Mouse (Mus musculus): Measurements from ENCODE around the gene Myl7.
"Not testable (repeated sequence)": the region's sequence is repeated elsewhere in the genome, so short reads cannot be mapped to it uniquely, and the experiment has no call there.

Myl7 gene

DNA sequence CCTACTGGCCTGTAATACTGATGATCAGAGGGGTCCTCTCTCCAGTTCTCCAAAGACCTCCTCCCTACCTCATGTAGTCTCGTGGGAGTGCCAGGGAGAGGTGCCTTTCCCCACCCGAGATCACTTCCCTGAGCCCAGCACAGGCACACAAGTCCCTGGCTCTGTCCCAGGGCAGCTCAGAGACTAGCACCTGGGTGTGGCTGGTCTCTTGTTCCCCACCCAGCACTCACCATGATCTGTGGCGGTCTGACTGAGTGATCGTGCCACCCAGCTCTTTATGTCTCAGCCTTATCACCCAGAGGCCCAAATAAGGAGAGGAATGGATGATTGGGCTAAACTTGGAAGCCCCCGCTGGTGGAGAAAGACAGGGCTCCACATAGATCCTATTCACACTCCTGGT, at the start of gene Myl7:
Gene Myl7, minus strand, starts transcription at position 252 of the 400 bp plus-strand sequence.
- no peak for DNase-seq (ENCODE audit: low read depth, low spot score)

DNA sequence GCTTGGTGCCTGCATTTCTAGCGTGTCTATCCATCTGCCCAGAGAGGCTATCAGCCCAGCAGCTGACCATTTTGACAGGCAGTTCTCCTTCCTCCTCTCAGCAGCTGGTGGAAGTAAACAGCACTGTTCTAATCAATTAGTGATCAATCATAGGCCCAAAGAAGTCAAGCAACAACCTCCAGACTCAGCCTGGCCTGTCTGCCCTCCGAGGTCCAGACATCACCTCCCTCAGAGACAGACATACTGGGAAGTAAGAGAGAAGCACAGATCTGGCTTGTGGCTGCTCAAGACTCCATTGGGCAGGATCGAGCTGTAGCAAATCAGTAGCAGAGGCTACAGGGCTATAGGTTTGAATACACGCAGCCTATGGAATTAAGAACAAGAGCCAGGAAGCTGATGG, 49.2 kb upstream of the Myl7 start:
- no peak for DNase-seq (ENCODE audit: low read depth, low spot score)

- no peak for DNase-seq (ENCODE audit: low read depth, low spot score)
Measured at GRCm38 (mm10) chr11:5945096-5945495, 46.5 kb upstream of the Myl7 start.

DNA sequence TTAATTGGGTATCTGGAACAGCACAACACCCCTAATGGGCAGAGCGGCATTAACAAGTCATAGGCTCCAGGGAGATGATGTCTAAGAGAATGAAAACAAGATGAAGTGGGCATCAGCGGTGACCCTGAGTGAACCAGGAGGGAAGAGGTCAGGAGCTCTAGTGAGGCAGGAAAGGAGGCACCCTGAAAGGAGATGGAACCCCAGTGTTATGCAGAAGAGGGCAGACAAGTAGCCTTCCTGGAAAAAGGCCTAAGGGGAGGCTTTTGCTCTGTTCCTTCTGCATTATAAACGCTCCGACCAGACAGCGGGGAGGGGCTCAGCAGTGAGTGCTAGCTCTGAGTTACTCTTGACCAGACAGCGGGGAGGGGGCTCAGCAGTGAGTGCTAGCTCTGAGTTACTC, 44.4 kb upstream of the Myl7 start:
- no peak for DNase-seq (ENCODE audit: low read depth, low spot score)

GRCm38 (mm10) chr11:5934531-5934930, 35.9 kb upstream of the Myl7 start:
- not testable (repeated sequence) for DNase-seq (ENCODE audit: low read depth, low spot score)

DNA sequence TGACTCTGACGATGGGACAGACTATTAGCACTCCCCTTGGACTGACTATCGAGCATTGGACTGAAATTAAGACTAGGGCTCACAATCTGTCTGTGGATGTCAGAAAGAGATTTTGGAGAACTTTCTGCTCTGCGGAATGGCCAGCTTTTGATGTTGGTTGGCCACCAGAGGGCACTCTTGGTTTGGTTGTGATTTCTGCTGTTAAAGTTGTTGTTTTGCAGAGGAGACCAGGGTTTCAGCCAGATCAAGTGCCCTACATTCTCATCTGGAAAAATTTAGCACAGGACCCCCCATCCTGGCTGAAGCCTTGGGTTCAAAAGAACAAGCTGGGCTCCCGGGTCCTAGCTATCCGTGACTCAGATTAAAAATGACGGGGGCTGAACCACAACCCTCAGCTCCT, 33.4 kb upstream of the Myl7 start:
- DNase-seq (ENCODE audit: low read depth, low spot score) = not testable (repeated sequence)

DNA sequence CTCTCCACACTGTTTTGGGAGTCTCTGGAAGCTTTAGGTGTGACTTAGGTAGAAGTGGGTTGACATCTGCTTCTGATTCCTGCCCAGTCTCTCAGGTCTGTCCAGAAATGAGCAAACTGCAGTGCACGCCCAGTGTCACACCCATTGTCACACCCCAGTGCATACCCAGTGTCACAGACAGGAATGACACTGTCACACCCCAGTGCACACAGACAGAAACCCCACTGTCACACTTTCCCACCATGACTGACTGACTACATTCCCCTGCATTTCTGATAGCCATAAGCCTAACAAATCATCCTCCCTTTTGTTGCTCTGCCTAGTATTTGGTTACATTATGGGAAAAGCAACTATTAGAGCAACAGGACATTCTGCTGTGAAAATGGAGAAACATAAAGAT, 32.0 kb upstream of the Myl7 start:
- DNase-seq (ENCODE audit: low read depth, low spot score) = no peak

DNA sequence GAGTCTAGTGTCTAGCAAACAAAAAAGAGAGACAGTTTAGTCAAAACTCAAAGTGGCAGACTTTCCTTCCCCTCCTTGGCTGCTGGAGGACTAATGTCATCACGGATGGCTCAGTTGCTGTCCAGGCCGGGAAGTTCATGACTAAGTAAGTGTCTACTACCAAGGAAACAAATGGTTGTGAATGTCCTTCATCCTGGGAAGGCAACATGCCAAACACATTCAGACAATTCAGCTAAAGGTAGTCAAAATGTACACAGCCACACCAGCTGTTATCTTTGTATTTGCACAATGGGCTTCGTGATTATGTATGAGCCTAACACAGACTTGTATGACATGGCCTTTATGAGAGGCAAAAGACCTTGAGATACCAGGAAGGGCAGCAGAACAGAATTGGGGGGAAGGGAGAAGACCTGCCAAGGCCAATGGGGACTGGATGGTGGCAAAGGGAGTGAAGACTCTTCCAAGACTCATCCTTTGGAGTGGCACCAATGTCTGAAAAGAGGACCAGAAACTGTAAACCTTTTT, 28.2 kb upstream of the Myl7 start:
- no peak for DNase-seq (ENCODE audit: low read depth, low spot score)

DNA sequence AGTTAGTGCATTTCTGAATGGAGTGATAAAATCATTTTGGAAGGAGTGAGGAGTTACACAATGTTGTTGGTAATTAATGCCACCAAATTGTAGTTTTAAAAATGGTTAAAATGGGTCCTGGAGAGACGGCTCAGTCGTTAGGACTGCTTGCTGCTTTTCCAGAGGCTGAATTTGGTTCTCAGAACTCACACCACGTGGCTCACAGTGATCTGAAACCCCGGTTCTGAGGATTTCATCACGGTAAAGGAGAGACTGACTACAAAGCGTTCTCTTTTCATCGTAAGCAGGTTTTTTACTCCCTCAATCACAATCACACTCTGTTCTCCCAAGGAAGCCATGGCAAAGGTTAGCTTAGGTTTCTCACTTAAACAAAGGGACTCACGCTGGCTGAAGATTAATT, 26.1 kb upstream of the Myl7 start:
- DNase-seq (ENCODE audit: low read depth, low spot score) = no peak

- DNase-seq (ENCODE audit: low read depth, low spot score) = no peak
Measured at GRCm38 (mm10) chr11:5920323-5920960, 21.9 kb upstream of the Myl7 start.

GRCm38 (mm10) chr11:5919606-5920005, 21.0 kb upstream of the Myl7 start:
- DNase-seq (ENCODE audit: low read depth, low spot score) = no peak

- DNase-seq (ENCODE audit: low read depth, low spot score) = no peak
Measured at GRCm38 (mm10) chr11:5918111-5918510, 19.5 kb upstream of the Myl7 start.

DNA sequence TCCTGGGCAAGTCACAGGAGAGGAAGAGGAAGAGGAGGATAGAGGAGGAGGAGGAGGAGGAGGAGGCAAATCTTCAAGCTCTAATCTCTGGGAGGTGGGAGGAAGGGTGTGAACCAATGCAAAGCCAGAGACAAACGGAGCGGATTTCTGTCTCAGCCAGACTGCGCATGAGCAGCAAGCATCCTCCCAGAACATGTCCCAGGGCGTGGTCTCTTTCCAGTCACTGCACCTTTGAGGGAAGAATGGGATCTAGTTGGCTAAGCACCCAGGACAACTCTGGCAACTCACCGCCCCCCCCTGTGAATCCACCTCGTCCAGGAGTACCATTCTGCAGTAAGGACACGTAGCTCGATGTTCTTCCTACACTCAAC, 17.6 kb upstream of the Myl7 start:
- no peak for DNase-seq (ENCODE audit: low read depth, low spot score)

DNA sequence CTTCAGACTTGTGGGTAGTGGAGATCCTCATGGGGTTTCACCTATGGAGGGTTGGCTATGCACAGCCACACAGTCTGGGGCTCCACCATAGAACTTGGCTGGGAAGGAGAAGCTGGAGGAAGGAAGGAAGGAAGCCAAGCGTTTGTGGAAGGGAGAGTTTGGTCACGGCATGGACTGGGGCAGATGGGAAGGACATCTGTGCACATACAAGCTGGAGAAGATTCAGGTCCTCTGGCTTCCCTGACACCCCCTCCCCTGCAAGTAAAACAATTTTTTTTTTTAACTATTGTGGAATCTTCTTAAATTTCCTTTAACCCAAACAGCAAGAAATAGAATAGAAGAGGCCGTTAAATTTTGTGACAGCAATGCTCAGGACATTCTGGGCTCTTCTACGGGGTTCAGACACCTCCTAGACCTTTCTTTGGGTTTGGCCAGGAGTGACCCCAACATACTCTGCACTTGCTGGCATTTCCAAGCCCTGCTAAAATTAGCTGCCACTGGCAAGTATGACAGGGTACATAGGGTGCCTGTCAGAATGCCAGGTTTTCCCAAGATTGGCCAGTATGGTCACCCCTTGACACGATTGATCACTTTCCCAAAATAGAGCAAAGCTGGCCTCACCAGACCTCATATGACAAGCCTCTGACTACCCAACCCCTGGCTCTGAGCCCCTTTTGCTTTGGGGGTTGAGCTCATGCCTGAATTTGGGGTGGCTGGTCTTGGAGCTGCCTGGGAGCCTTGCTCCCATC, 17.0 kb upstream of the Myl7 start:
- DNase-seq (ENCODE audit: low read depth, low spot score) = no peak

DNA sequence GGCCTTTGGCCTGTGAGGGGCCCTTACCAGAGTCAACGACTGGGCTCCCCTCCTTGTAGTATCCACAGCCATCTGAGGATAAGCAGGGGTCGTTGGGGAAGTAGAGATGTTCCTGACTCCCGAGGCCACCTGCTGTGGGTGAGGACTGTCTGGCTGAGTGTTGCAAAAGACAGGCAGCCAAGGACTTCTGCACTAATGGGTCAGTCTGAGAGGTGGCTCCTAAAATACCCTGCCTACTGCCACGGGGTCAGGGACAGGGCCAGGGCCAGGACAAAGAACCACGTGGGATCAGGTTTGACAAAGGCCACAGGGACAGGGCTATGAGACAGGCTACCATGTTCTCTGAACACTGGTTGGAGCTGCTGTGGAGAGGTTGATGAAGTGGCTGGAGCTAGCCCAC, 16.4 kb upstream of the Myl7 start:
- DNase-seq (ENCODE audit: low read depth, low spot score) = no peak

- DNase-seq (ENCODE audit: low read depth, low spot score) = no peak
Measured at GRCm38 (mm10) chr11:5913936-5914335, 15.4 kb upstream of the Myl7 start.

DNA sequence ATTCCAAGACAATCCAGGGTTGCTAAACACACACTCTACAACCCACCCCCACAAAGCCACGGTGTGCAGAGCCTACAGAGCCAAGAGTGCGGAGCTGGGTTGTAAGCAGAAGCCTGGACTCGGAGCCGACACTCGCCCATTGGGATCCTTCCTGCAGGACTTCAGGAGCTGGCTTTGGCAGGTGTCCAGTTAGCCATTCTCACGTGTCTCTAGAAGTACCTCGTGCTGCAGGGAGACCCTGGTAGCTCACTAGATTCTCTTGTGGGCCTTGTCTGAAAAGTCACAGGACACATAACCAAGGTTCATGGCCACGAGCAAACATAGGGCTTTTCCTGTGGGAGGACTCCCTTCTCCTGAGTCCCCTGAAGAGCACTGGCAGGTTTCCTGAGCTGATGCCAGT, 14.7 kb upstream of the Myl7 start:
- DNase-seq (ENCODE audit: low read depth, low spot score) = no peak

GRCm38 (mm10) chr11:5912635-5913034, 14.1 kb upstream of the Myl7 start:
- no peak for DNase-seq (ENCODE audit: low read depth, low spot score)

GRCm38 (mm10) chr11:5908642-5909041, 10.1 kb upstream of the Myl7 start:
- DNase-seq (ENCODE audit: low read depth, low spot score) = no peak

- no peak for DNase-seq (ENCODE audit: low read depth, low spot score)
Measured at GRCm38 (mm10) chr11:5907096-5907495, 8.5 kb upstream of the Myl7 start.

GRCm38 (mm10) chr11:5905778-5906518, 7.4 kb upstream of the Myl7 start:
- DNase-seq (ENCODE audit: low read depth, low spot score) = no peak

DNA sequence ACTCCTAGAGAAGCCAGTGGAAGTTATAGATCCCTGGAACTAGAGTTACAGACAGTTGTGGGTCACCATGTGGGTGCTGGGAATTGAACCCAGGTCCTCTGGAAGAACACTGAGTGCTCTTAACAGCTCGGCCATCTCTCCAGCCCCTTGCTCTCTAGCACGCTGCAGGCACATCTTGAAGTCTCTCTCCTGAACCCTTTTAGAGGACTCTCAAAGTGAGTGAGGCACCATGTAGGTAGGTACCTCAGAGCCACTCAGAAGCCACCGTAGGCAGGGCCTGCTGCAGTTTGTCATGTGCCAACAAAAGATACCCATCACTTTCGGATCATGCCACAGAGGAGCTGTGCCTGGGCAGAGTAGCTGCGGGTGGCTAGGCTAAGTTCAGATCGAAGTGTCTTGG, 6.3 kb upstream of the Myl7 start:
- no peak for DNase-seq (ENCODE audit: low read depth, low spot score)

DNA sequence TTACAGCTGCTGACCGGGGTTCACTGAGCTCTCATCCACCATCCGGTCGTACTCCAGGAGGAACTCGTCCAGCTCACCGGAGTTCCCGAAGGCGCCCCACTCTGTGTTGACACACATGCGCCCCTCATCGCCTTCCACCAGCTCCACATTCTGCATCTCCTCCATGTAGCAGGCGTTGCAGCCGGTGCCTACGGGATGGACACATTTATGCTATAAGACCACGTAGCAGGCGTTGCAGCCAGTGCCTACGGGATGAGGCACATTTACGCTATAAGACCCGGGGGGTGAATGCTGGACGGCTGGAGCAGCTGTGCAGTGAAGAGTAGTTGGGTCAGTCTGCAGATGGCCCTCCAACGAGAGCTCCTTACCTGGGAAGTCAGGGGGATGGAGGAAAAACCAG, 5.8 kb upstream of the Myl7 start:
- DNase-seq (ENCODE audit: low read depth, low spot score) = no peak

Measured in c-Kit-negative CD71-positive TER-119-positive erythroid progenitor cells, embryonic 14.5 days (primary cell).